Mouse (Mus musculus): ENCODE results near the gene Hils1.
"Not testable (repeated sequence)": the region's sequence is repeated elsewhere in the genome, so short reads cannot be mapped to it uniquely, and the experiment has no call there.

The Hils1 gene

GRCm38 (mm10) chr11:94952169-94952568 is 15.2 kb upstream of the Hils1 start:
- DNase-seq (ENCODE audit: low read depth, low spot score): no peak

DNA sequence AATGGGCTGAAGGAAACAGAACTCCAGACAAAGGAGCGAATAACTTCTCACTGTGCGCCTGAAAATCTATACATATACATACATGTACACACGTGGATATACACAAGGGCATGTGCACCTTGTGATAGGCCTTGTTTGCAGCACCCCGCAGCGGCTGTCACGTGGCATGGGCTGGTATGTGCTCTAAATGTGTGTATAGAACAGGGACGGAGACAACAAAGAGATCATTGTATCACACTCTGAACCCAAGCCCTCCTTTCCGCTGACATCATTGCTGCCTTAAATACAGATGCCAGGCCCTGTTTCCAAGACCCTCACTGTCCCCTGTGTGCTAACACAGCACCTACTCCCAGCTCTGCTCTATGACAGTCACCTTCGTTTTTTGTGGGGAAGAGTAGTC is 12.3 kb upstream of the Hils1 start:
- no peak for DNase-seq (ENCODE audit: low read depth, low spot score)

- DNase-seq (ENCODE audit: low read depth, low spot score): no peak
These were observed 9.7 kb upstream of the Hils1 start for GRCm38 (mm10) chr11:94957693-94958064.

- DNase-seq (ENCODE audit: low read depth, low spot score): peak; percentile 91
These were observed 9.1 kb upstream of the Hils1 start for GRCm38 (mm10) chr11:94958065-94958858.

- DNase-seq (ENCODE audit: low read depth, low spot score): no peak
These were observed 4.8 kb upstream of the Hils1 start for GRCm38 (mm10) chr11:94962534-94963101.

- no peak for DNase-seq (ENCODE audit: low read depth, low spot score)
These were observed 794 bp downstream of the Hils1 start for GRCm38 (mm10) chr11:94968187-94968586.

GRCm38 (mm10) chr11:94969709-94970108 is 2.3 kb downstream of the Hils1 start:
- DNase-seq (ENCODE audit: low read depth, low spot score): not testable (repeated sequence)

DNA sequence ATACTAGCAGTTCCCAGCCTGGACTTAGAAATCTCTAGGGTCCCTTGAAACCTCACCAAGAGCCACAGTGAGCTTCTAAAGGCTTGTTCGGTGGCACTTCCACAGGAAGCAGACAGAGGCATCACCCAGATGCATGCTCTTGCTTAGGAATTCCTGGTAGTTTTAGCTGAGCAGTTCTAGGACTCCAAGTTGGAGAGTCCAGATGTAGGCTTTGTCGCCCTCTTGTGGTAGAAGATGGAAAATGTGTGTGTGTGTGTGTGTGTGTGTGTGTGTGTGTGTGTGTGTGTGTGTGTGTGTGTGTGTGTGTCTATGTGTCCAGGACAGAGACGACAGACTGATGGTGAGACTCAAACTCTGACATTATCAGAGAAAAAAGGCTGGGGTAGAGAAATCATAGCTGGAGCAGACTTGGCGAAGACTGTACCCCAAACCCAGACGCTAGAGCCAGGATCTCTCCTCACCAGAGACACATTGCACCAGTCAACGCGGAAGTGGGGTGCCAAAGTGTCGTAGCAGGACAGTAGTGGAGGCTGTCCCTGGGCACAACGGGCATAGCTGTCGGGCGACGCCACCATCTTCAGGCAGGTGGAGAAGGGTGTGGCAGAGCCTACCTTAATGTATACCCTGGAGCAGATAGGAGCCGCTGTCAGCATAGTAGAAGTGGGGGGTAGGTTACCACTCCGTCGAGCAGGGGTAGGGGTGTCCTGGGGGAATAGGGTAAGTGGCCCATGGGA is 3.0 kb downstream of the Hils1 start:
- DNase-seq (ENCODE audit: low read depth, low spot score): peak; percentile 69

- no peak for DNase-seq (ENCODE audit: low read depth, low spot score)
These were observed 4.7 kb downstream of the Hils1 start for GRCm38 (mm10) chr11:94971895-94972615.

DNA sequence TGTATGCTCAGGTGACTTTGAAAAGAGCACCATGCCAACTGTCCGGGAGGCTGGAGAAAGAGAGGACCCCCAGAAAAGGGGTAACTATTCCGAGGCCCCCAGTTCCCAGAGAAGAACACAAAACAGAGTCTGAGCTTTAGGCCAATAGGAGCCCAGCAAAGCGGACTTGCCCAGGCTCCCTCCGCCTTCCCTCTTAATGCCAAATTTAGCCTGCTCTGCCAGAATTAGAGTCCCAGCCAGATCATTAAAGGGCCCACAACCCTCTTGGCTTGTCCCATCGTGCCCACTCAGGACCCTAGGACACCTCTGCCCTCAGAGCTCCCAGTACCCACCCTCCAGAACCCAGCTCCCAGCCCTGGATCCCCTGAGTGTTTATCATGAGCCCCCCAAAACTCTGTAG is 5.5 kb downstream of the Hils1 start:
- no peak for DNase-seq (ENCODE audit: low read depth, low spot score)

GRCm38 (mm10) chr11:94973313-94973712 is 5.9 kb downstream of the Hils1 start:
- DNase-seq (ENCODE audit: low read depth, low spot score): peak; percentile 88

DNA sequence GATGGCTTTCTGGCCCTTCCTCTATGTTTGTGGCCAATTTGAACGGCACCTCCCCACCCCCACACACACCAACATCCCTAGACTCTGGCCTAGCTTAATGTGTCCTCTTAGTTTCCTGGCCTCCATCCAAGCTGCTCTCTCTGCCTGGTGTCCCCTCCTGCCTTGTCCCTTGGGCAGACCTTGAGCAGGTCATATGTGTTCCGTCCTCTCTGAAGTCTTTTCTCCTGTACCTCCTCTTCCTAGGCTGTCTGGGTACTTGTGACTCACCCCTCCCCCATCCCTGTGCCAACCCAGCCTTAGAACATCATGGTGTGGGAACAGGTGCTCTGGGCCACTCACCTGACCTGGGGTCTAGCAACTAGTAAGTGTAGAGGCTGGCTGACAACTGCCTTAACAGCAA is 7.6 kb downstream of the Hils1 start:
- DNase-seq (ENCODE audit: low read depth, low spot score): peak; percentile 83

GRCm38 (mm10) chr11:94976199-94976598 is 8.8 kb downstream of the Hils1 start, which contains the start of gene Sgca:
TSS of gene Sgca (minus strand) at chr11:94976327.
- peak; percentile 69 for DNase-seq (ENCODE audit: low read depth, low spot score)

DNA sequence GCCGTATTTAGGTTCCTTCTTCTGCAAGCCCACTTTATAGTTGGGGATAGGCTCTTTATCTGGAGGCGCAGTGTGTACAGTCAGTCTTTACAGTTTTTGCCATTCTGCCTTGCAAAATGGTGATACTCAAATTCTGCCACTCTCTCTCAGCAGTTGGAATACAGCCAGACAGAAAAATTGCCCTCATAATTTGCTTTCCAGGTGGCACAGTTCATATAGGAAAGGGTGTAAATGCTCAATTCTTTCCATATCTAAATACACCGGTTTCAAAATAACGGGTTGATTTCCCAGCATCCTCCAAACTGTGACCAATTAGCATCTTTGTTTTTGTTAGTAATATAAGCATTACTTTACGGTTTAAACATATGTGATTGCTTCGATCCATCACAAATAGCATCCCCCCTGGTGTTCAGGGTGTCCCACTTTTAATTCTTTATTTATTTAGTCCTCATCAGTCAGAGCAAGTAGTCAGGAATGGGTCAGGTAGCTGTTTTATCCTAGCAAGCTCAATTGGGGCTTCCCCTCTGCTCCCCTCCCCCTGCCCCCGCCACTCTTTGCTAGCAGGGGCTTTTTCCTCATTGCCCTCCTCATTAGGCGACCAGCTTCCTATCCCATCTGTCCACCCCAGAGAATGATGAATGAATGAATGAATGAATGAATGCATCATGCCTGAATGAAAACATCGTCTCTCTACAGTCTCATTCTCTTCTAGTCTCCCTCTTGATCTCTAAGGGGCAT is 11.0 kb downstream of the Hils1 start:
- DNase-seq (ENCODE audit: low read depth, low spot score): no peak

DNA sequence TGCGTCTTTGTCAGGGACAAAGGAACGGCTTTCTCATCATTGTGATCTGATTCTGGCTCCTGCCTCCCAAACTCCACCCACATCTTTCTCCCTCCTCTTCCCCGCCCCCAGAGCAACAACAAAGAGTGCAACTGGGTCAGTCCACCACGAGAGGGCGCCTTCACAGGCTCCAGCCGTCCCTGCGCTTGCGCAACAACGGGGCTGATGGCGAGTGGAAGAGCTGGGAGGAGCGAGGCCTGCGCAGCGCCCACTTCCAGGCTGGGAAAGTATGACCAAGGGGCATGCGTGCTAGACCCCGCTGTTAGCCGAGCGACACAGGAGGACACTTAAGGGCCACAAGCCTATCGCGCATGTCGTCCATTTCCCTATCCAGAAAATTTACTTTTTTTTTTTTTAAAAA is 11.6 kb downstream of the Hils1 start:
- peak; percentile 96 for DNase-seq (ENCODE audit: low read depth, low spot score)

DNA sequence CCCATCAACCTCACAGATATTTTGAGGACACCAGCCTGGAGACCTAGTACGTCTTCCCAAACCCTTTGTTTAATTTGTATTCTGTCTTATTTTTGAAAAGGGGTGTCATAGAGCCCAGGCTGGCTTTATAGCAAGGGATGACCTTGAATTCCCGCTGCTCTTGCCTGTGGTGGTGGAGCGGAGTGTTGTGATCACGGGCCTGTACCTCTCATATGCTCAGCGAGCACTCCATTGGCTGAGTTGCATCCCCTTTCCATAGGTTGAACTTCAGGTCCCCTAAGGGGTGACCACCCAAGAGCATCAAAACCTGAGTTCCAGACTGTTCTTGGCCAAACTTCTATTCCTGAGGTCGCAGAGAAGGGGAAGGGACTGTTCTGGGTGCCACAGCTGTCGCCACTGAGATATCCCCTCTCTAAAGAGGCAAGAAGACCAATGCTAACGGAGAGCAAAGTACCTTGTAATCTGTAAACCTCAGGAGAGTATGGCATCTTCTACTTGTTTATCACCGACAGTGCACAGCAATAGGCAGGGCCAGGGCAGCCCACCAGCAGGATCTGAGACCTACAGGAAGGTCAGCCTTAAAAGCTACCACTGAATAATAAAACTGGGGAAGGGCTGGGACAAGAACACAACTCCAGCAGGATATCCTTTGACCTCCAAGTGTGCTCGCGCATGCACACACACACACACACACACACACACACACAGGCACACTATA is 12.2 kb downstream of the Hils1 start:
- DNase-seq (ENCODE audit: low read depth, low spot score): no peak

DNA sequence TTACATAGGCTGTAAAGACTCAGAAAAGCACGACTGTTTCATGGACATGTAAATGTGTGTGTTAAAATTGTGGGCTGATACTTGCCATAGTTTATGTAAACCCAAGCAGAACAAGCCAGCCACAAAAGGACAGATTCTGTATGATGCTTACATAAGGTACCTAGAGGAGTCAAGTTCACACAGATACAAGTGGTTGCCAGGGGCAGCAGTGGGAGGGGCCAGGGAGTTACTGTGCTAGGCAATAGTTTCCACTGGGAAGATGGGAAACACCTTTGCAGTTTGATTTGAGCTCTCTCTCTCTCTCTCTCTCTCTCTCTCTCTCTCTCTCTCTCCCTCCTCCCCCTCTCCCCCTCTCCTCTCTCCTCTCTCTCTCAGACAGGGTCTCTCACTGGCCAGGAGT is 17.7 kb downstream of the Hils1 start:
- DNase-seq (ENCODE audit: low read depth, low spot score): no peak

GRCm38 (mm10) chr11:94985822-94986221 is 18.4 kb downstream of the Hils1 start:
- DNase-seq (ENCODE audit: low read depth, low spot score): no peak

DNA sequence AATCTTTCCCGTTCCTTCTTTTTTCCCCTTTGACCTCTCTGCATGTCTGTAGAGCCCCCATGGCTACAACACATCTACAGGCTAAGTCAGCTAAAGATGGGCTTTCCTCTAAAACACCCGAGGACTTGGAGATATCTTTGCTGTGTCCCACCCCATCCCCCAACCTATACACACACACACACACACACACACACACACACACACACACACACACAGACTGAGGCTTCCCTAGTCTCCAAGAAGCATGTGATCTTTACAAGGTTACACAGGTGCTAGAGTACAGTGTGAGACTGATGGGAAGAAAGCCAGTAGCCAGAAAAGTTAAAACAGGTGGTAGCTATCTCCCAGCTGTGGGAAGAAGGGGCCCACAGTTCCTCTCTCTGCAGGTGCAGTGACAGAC is 19.0 kb downstream of the Hils1 start:
- DNase-seq (ENCODE audit: low read depth, low spot score): no peak

DNA sequence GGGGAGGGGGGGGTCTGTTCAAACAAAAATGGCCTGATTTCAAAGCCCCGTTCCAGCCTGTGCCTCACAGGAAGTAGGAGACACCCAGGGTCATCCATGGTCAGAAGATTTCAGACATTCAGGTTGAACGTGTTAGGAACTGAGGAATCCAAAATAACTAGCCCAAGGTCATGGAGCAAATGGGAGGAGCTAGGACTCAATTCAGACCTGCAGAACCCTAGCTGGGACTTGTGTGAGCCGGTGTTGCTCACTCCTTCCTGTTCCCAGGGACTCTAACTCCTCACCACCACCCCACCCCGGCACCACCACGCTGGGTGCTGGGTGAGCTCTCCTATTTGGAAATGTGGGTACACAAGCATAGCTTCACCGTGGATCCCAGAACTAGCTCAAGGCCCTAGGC is 19.9 kb downstream of the Hils1 start:
- DNase-seq (ENCODE audit: low read depth, low spot score): no peak

GRCm38 (mm10) chr11:94987851-94988250 is 20.5 kb downstream of the Hils1 start:
- no peak for DNase-seq (ENCODE audit: low read depth, low spot score)

All from skeletal muscle tissue, adult 2 months (tissue).